Mouse (Mus musculus): ENCODE results near the gene Khdc1c. TPM values are rescaled to one million over a fixed set of nuclear protein-coding genes. Genes with fewer than 3 reads are reported as not detected.

Gene Khdc1c
- polyA plus RNA-seq (2017; shearing (Covaris generic)), result not detected

DNA sequence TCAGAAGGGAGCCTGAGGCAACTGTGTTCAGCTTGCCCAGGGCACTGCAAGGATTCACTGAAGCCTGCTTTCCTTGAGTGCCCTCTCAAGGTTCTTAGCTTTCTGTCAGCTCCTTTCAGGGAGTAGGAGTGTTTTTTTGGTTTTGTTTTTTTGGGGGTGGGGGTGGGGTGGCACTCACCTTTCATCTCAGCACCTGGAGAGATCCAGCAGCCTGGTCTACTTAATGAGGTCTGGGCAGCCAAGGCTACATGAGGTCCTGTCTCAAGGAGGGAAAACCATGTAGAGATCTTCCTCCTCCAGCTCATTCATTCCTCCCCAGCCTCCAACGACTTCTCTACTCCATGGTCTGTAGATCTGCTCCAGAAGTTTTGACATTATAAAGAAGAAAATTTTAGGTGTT lies at the start of gene Khdc1c:
Gene Khdc1c, plus strand, starts transcription at position 301 of the 400 bp plus-strand sequence.

DNA sequence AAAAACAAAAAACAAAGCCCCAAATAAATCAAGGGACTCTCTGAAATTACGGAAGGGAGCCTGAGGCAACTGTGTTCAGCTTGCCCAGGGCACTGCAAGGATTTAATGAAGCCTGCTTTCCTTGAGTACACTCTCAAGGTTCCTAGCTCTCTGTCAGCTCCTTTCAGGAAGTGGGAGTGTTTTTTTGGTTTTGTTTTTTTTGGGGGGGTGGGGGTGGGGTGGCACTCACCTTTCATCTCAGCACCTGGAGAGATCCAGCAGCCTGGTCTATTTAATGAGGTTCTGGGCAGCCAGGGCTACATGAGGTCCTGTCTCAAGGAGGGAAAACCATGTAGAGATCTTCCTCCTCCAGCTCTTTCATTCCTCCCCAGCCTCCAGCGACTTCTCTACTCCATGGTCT lies 18.8 kb upstream of the Khdc1c start, which contains the start of gene Khdc1a:
Gene Khdc1a, plus strand, starts transcription at position 301 of the 400 bp plus-strand sequence.

DNA sequence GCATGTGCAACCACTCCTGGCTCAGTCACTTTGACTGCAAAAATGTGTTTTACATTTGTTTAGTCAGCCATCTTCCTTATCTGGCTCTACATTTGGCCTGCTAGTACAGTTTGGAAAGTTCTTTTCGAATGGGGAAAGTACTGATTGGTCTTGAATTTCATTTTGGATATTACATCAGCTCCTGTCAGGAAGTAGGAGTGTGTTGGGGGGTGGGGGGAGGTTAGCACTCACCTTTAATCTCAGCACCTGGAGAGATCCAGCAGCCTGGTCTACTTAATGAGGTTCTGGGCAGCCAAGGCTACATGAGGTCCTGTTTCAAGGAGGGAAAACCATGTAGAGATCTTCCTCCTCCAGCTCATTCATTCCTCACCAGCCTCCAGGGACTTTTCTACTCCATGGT lies 15.1 kb downstream of the Khdc1c start, which contains the start of gene Khdc1b:
Gene Khdc1b, plus strand, starts transcription at position 301 of the 400 bp plus-strand sequence.

Other genes starting within 250 kb of the Khdc1c start
- 1.8 TPM for gene Tmem14a, start 149.8 kb upstream of the Khdc1c start, polyA plus RNA-seq (2017; shearing (Covaris generic))
- gene Gsta3, start 127.7 kb upstream of the Khdc1c start, polyA plus RNA-seq (2017; shearing (Covaris generic)), result 0.42 TPM
- gene Khdc1a, start 18.7 kb upstream of the Khdc1c start, polyA plus RNA-seq (2017; shearing (Covaris generic)), result not detected
- gene Khdc1b, start 15.2 kb downstream of the Khdc1c start, polyA plus RNA-seq (2017; shearing (Covaris generic)), result not detected